Mouse (Mus musculus) kidney, adult 2 months (tissue): Measurements from ENCODE around the gene Zbtb42. TPM values are rescaled to one million over a fixed set of nuclear protein-coding genes. Genes with fewer than 3 reads are reported as not detected.
A peak's percentile ranks its signal among the peaks of the same experiment; 100 is the strongest.

Source experiments
- DNase-seq: peaks from one replicate; pipeline ENCODE4 v3.0.0; 2021
- H3K27ac ChIP-seq: fragments of 200-500 bp; 2 replicates; pipeline ENCODE4 v1.5.1; 2012; ENCODE audit warnings: low read depth, low read length, control low read depth, inconsistent platforms; ENCODE audit not compliant: insufficient read depth
- H3K27me3 ChIP-seq: fragments of 200-500 bp; replicated peaks from 2 replicates; pipeline ENCODE4 v1.6.1; 2012; ENCODE audit warnings: mild to moderate bottlenecking, moderate library complexity, low read length, inconsistent platforms; ENCODE audit not compliant: control insufficient read depth, insufficient read depth
- H3K36me3 ChIP-seq: fragments of 200-500 bp; 2 replicates; pipeline ENCODE4 v1.6.1; 2012; ENCODE audit warnings: mild to moderate bottlenecking, moderate library complexity, low read length, inconsistent platforms; ENCODE audit not compliant: control insufficient read depth, insufficient read depth
- H3K4me1 ChIP-seq: fragments of 200-500 bp; 2 replicates; pipeline ENCODE4 v1.6.1; 2011; ENCODE audit warnings: low read length; ENCODE audit not compliant: control insufficient read depth, insufficient read depth
- H3K4me3 ChIP-seq: fragments of 200-500 bp; 2 replicates; pipeline ENCODE4 v1.5.1; 2011; ENCODE audit warnings: mild to moderate bottlenecking, low read depth, low read length, control low read depth; ENCODE audit not compliant: insufficient read depth
- CTCF ChIP-seq: fragments of 200-500 bp; conservative IDR thresholded peaks from 2 replicates; pipeline ENCODE4 v1.5.1; 2011; ENCODE audit warnings: low read depth, mild to moderate bottlenecking, control low read depth, low read length, moderate library complexity, mixed read lengths; ENCODE audit not compliant: insufficient read depth, insufficient read length
- POLR2A ChIP-seq: fragments of 200-500 bp; IDR thresholded peaks from one replicate; pipeline ENCODE4 v1.6.1; 2011; ENCODE audit warnings: low read depth, low read length, control low read depth
- WGBS: fragments of 180-500 bp; shearing (Covaris S2); methylation state at CpG from one replicate; pipeline ENCODE4 v1.1.7; 2018; 5-methylcytosine and 5-hydroxymethylcytosine counted together
- polyA plus RNA-seq: library from polyadenylated mRNA; depleted of rRNA; stranded (reverse); fragments of >200 nt; gene quantifications from 2 replicates; pipeline ENCODE4 v1.2.3, GENCODE M21; 2012

The Zbtb42 gene
- polyA plus RNA-seq, 1 experiment, result 10.7 TPM

GRCm38 (mm10) chr12:112688458-112688857 is 9.8 kb downstream of the Zbtb42 start:
- H3K36me3 ChIP-seq, result no peaks in the 10 kb centered on the region
- no peak for DNase-seq
- no peaks in the 10 kb centered on the region for H3K27me3 ChIP-seq
- H3K4me3 ChIP-seq, result no peak overlapping the region
- WGBS, result 39% methylated on average over 15 of the region's 15 CpGs
- TF ChIP-seq CTCF (no peak), POLR2A (no peak)
- no peak overlapping the region for H3K27ac ChIP-seq
- H3K4me1 ChIP-seq, result no peaks in the 10 kb centered on the region

- DNase-seq, result peak; percentile 96
- no peak for TF ChIP-seq CTCF
- peak; percentile 96 for TF ChIP-seq POLR2A
- Histone ChIP-seq H3K27me3 (no peaks in the 10 kb centered on the region), H3K4me1 (no peaks in the 10 kb centered on the region), H3K36me3 (no peaks in the 10 kb centered on the region), H3K27ac (peak overlapping the region; percentile 62), H3K4me3 (peak overlapping the region; percentile 73)
- WGBS, result 2% methylated on average over 54 of the region's 54 CpGs
These were observed 14.8 kb downstream of the Zbtb42 start for GRCm38 (mm10) chr12:112693185-112694126.

GRCm38 (mm10) chr12:112694127-112694475 is 15.5 kb downstream of the Zbtb42 start:
- TF ChIP-seq POLR2A, result no peak
- no peak for TF ChIP-seq CTCF
- no peaks in the 10 kb centered on the region for H3K27me3 ChIP-seq
- H3K4me3 ChIP-seq, result no peak overlapping the region
- no peaks in the 10 kb centered on the region for H3K4me1 ChIP-seq
- H3K27ac ChIP-seq, result no peak overlapping the region
- no peak for DNase-seq
- 74% methylated on average over 10 of the region's 10 CpGs for WGBS
- H3K36me3 ChIP-seq, result no peaks in the 10 kb centered on the region

GRCm38 (mm10) chr12:112696806-112697425 is 18.3 kb downstream of the Zbtb42 start:
- no peak for DNase-seq
- Histone ChIP-seq H3K36me3 (no peaks in the 10 kb centered on the region), H3K27me3 (no peaks in the 10 kb centered on the region), H3K4me3 (no peak overlapping the region), H3K27ac (no peak overlapping the region), H3K4me1 (no peaks in the 10 kb centered on the region; the same call in 1 of the 2 replicates)
- WGBS, result 76% methylated on average over 3 of the region's 3 CpGs
- TF ChIP-seq CTCF, result no peak
- TF ChIP-seq POLR2A, result no peak

- no peaks in the 10 kb centered on the region for H3K36me3 ChIP-seq
- H3K4me1 ChIP-seq, result no peaks in the 10 kb centered on the region; the same call in 1 of the 2 replicates
- DNase-seq, result no peak
- H3K4me3 ChIP-seq, result no peak overlapping the region
- TF ChIP-seq CTCF, result no peak
- TF ChIP-seq POLR2A, result no peak
- H3K27ac ChIP-seq, result no peak overlapping the region
- no peaks in the 10 kb centered on the region for H3K27me3 ChIP-seq
- WGBS, result 4% methylated on average over 15 of the region's 15 CpGs
These were observed 21.9 kb downstream of the Zbtb42 start for GRCm38 (mm10) chr12:112700522-112700921.

- H3K27me3 ChIP-seq, result no peaks in the 10 kb centered on the region
- no peak overlapping the region for H3K27ac ChIP-seq
- H3K4me1 ChIP-seq, result no peaks in the 10 kb centered on the region; the same call in 1 of the 2 replicates
- no peak overlapping the region for H3K4me3 ChIP-seq
- DNase-seq, result no peak
- 29% methylated on average over 6 of the region's 6 CpGs for WGBS
- TF ChIP-seq CTCF, result no peak
- no peak for TF ChIP-seq POLR2A
- no peaks in the 10 kb centered on the region for H3K36me3 ChIP-seq
These were observed 24.0 kb downstream of the Zbtb42 start for GRCm38 (mm10) chr12:112702374-112703320.
